Mouse (Mus musculus) myocyte (in vitro differentiated cells): ENCODE results near the gene Dpm2.

Experiments used
- MAX ChIP-seq: IDR thresholded peaks from one replicate; pipeline ENCODE4 v1.6.1; 2011; ENCODE audit warnings: low read depth, mild to moderate bottlenecking, control low read depth
- MYOD1 ChIP-seq, 3 experiments: IDR thresholded peaks; one replicate each; pipeline ENCODE4 v1.6.1; 2011; ENCODE audit warnings: control low read depth in 2 of 3, low read depth in 2 of 3, mild to moderate bottlenecking in 2 of 3, moderate library complexity in 1 of 3; ENCODE audit not compliant: insufficient read length in 2 of 3, control insufficient read depth in 1 of 3
- POLR2A ChIP-seq: IDR thresholded peaks from one replicate; pipeline ENCODE4 v1.6.1; 2011; ENCODE audit warnings: low read depth, mild to moderate bottlenecking, control low read depth, moderate library complexity; ENCODE audit not compliant: insufficient read length

GRCm38 (mm10) chr2:32612274-32612673 is 41.6 kb downstream of the Dpm2 start:
- TF ChIP-seq MYOD1 (IDR thresholded peaks at IDR 0.05; ENCODE audit: control insufficient read depth in 1 of 3, insufficient read length in 2 of 3, low read depth in 2 of 3) (no peak), POLR2A (no peak), MAX (no peak)
